Mouse (Mus musculus): ENCODE results near the gene Kbtbd4. TPM values are rescaled to one million over a fixed set of nuclear protein-coding genes. Genes with fewer than 3 reads are reported as not detected.
"Not testable (repeated sequence)": the region's sequence is repeated elsewhere in the genome, so short reads cannot be mapped to it uniquely, and the experiment has no call there.

Gene Kbtbd4
- total RNA-seq (2021) = 26.5 and 29.4 TPM in 2 replicates
- long read RNA-seq, experiment 1, transcript Kbtbd4-201 (4 exons, 2,437 nt) = major isoform, 31 of 44 reads
- long read RNA-seq, experiment 1, partial matches to known transcripts = 3 of 44 reads
- long read RNA-seq, experiment 1, other reads (novel, unspliced or antisense) = 6 of 44 reads
- long read RNA-seq, experiment 2, transcript Kbtbd4-201 (4 exons, 2,437 nt) = major isoform, 14 of 19 reads
- long read RNA-seq, experiment 2, partial matches to known transcripts = 0 of 19 reads
- long read RNA-seq, experiment 2, other reads (novel, unspliced or antisense) = 3 of 19 reads

DNA sequence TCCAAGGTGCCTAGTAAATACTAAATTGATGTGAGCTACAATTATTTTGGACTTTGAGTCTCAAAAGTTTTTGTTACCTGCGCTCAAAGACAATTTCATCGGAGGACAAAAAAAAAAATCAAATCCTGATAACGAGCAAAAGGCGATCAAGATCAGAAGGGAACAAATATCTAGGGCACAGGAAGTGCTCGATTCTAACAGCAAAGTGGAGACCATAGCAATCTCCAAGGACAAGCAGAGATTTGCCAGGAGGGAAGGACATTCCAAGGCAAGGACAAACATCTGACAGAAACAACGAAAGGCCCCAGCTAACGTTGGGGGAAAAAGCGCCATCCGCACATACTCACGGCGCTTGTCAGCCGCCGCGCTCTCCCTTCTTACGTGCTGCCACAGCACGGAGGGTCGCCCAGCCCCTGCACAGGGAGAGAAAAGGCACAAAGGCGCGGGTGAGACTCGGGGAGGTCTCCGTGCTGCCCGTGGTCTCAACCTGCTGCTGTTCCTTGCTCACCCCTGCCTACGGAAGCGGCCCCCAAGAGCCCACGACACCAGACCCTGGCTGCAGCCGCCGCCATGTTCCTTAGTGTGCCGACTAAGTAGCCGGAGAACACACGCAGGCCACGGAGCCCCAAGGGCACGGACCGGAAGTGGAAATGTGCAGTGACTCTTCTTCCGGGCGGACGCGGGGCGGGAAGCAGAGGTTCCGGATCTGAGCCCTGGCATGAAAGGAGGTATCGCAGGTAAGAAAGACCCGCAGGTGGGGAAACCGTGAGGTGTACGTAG is at the start of gene Kbtbd4, which contains the start of gene Ndufs3:
Gene Kbtbd4, plus strand, starts transcription at position 665 of the 780 bp plus-strand sequence.
Gene Ndufs3, minus strand, starts transcription at position 752 of the 780 bp plus-strand sequence.
- DNase-seq = peak; percentile 94

DNA sequence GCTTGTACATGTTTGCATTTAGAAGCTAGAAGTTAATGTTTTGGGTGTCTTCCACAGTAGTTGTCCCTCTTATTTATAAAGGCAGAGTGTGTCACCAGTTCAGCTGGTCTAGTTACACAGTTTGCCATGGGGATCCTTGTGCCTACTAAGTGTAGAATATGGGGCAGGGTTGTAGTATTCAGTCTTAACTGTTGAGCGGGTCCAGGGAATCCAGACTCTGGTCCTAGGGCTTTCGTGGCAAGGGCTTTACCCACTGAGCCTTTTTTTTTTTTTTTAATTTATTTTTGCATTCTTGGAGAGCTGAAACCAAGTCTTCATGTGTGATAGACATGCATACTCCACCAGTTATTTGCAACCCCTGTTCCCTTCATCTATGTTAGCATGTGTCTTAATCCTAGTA is 43.1 kb upstream of the Kbtbd4 start:
- no peak for DNase-seq

DNA sequence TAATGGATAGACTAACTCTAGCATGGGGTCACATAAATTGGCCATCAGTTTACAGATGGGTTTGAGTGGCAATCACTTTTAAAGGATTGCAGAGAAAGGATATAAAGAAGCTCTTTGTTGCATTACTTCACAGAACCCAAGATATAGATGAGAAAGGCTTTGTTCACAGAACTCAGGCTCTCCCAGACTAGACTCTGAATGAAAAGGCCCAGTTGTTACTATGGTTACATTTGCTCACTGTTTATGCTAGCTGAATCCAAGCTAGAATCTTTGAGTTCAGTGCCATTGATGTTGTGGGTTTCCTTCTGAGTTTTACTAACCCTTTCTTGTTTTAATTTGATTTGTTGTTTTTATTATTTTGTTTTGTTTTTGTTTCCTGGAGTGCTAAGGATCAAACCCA is 40.4 kb upstream of the Kbtbd4 start:
- no peak for DNase-seq

DNA sequence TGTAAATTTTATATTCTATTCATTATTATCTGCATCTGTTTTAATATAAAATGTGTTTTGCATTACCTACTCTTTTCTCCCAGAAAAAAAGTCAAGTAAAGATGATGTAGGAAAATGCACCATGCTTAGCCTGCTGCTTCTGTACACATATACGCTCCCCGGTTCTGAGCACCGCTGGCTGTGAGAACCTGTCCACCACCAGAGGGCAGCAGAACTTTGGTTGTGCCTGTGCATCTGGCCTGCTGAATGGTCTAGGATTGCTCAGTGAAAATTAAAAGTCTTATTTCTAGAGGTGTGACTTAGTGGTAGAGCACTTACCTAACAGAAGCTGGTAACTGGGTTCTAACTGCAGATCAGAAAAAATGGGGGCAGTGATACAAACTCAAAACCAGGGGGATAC is 38.0 kb upstream of the Kbtbd4 start:
- peak; percentile 90 for DNase-seq

DNA sequence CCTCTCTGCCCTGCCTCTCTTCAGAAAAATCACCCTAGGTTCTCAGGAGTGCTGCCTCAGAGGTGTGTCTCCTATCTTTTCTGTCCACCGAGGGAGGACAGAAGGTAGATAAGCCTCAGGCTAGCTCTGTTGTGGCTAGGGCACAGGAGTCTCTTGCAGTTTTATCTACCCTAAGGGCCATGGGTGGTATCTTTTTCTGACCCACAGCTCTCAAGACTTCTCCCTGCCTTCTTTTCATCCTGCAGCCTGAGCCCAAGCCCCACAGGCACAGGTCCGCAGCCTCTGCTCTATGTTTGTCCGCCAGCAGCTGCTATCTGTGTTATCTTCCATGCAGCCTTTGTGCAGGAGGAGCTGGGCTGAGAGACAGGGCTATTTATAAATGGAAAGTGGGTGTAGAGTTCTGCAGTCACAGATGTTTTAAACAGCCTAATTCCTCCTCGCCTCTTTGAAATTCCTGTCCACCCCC is 34.4 kb upstream of the Kbtbd4 start:
- DNase-seq = peak; percentile 16

DNA sequence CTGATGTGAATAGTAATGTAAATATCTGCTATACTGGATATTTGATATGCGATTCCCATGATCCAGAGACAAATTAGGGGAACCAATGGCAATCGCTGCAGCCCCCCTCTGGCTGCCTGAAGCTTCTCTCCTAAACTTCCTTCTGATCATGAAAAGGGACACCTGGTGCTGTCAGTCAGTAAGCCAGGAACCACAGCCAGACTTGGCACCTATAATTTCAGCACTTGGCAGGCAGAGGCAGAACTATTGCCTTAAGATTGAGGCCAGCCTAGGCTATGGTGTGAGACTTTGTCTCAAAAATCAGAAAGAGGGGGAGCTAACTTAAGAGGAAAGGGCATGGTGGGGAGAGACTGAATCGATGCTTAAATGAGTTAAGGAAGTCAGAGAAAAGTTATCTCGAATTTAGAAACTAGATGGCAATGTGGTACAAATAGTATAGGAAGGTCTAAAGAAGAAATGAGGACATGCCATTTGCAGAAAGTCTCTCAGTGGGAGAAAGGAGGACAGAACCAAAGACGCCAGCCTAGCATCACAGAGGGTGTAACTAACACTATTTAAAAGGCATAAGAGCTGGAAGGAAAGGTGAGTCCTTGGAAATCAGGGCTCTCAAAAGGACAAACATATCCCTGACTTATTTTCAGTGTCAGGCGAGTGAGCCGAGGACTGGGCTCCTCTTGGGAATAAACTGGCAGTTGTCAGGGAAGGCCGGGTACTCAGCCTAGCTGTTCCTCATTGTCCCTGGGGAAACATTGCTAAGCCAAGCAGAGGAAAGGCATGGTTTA is 33.2 kb upstream of the Kbtbd4 start:
- peak; percentile 60 for DNase-seq

DNA sequence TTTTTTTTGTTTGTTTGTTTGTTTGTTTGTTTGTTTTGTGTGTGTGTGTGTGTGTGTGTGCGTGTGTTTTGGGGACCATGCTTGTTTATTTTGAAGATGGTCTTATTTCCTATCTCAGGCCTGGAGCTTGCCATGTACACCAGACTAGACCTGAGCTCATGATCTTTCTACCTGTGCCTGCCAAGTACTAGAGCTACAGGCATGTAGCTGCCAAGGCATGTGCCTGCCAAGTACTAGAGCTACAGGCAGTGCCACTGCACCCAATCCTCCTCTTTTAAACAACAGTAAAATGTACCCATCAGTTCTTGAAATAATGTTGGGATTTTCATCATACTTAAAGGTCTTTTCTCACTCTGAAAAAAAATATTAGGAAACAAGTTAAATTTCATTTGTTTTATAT is 30.5 kb upstream of the Kbtbd4 start:
- DNase-seq = peak; percentile 19

DNA sequence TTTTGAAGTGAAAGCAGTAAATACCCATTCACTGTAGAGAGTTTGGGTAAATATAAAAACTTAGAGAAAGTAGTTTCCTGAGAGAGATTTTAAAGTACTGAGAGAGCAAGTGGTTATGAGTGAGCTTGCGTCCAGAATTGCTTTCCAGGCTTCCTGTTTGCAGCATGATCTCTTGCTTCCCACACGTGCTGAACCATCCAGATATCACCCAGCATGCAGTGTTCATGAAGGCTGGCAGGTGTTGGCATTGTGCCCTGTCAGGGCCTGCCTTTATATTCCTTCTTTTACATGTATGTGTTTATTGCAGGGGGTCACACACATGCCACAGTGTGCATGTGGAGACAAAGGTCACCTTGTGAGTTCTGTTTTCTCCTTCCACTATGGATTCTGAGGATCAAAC is 29.3 kb upstream of the Kbtbd4 start:
- DNase-seq = no peak

DNA sequence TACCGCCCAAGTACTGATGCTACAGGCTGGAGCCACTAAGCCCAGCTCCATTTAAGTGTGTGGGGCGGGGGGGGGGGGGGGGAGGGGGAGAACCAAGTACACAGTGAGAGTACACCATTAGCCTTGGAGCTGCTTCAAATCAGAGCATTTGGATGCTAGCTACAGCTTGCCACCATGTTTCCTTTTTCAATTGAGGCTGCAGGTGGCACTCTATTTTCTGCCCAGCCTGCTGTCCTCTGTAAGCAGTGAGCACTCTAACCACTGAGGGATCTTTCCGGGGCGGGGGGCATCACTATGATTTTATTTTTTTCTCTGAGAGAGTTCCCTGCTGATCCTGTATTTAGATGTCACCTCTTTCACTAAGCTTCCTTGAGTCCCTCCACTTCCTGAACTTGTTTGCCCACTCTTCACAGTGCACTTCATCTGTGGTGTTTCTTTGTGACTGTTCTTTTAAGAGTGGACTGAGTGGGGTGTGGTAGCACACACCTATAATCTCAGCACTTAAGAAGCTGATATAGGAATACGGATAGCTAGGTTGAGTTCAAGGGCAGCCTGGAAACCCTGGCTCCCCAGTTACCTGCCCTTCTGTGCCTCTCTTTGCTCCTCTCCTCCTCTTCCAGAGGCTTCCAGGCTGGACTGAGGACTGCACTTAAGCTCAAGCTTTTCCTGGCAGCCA is 26.8 kb upstream of the Kbtbd4 start:
- no peak for DNase-seq

DNA sequence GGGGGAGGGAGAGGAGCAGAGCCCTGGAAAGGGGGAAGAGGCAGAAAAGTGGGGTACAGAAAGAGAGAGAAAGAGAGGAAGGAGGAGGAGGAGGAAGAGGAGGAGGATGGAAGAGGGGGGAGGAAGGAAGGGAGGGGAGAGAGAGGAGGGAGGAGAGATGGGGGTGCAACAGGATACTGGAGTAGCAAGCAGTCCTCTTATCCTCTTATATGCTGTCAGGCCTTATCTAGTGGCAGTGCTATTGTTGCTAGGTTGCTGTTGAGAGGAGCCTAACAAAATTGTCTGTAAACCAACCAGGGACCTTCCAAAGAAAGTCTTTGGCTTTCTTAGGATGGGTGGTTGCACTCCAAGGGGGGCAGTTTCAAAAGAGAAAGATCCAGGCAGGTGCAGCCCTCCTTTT is 25.1 kb upstream of the Kbtbd4 start:
- DNase-seq = no peak

DNA sequence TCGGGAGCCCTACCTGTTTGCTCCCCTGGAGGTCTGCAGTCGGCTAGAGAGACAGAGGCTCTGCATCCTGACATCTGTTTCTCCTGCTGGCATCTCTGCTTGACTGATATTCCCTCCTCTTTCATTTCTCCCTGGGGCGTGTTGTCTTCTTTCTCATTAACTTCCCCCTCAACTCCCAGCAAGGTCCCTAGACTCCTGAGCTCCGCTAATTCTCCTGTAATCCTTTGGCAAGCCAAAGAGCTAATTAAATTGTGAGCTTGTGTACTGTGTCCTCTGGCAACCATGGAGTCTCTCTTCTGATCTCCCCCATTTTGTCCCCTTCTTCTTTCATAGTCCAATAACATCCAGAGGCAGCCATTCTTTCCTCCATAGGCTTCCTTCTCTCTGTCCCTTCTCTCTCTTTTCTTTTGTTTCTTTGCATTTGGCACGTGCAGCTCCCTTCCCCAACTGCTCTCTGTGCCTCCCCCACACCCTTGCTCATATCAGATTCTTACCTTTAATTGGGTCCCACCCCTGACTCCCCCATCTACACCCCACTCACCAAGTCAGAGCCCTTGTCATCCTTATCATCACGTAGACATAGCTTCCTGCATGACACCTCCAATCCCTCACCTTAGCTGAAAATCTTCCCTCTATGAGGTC is 24.3 kb upstream of the Kbtbd4 start:
- no peak for DNase-seq

DNA sequence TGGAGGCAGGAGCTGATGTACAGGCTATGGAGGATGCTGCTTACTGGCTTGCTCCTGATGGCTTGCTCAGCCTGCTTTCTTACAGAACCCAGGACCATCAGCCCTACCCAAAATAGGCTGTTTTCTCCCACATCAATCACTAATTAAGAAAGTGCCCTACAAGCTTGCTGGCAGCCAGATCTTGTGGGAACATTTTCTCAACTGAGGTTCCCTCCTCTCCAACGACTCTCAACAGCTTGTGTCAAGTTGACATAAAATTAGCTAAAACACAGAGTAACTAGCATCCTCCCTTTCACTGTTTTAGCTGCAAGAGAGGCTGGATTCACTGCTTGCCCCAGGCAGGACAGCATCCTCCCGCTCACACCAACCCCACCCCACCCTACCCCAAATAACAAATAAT is 22.7 kb upstream of the Kbtbd4 start:
- DNase-seq = no peak

DNA sequence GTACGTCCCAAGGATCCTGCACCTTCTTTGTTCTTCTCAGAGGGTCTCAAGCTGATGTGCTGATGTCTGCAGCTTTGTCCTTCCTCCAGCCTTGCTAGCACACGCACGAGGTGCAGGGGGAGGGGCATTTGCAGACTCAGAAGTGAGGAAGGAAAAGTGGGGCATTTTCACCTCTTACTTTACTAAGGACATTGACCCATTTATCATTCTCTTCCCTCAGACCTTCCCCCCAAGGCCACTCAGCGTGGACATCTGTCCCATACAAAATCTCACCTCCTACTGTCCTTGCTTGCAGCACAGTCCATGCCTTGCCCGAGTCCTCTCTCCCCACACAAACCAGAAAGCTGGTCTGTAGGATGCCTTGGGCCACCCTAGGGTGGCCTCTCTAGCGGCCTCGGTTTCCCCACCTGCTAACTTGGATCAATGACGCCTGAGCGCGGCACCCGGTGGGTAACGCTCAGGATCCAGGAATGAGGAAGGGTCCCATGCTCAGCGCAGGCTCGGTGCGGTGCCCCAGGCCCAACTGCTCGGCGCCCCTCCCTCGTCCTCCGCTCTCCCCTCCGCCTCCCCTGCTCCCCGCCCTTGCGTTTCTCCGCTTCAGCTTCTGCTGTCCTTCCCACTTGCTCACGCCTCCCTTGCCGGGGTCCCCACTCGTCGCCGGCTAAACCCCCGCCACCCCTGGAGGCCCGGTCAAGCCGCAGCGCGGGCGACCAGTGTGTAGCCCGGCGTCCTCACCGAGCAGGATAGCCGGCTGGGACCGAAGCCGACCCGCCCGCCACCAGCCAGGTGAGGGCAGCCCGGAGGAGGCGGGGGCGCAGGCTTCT is 19.1 kb upstream of the Kbtbd4 start, which contains the start of gene C1qtnf4:
Gene C1qtnf4, plus strand, starts transcription at position 643 of the 824 bp plus-strand sequence.
- DNase-seq = peak; percentile 34

DNA sequence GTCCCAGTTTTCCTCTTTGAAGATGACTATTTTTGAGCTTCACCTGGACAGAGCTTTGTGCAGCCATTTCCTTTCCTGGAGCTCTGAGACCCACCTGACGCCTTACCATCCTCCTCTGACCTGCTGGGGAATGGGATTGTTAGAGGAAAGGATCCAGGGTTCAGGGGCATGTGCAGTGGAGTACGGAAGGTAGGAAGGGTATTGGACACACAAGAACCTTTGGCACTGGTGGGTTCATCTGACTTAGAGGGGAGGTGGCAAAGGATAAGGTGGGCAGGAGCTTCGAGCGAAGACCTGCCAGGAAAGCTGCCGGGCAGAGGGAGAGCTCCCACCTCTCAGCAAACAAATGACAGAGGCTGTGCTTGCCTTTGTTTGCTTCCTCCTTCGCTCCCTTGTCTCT is 18.1 kb upstream of the Kbtbd4 start:
- no peak for DNase-seq

DNA sequence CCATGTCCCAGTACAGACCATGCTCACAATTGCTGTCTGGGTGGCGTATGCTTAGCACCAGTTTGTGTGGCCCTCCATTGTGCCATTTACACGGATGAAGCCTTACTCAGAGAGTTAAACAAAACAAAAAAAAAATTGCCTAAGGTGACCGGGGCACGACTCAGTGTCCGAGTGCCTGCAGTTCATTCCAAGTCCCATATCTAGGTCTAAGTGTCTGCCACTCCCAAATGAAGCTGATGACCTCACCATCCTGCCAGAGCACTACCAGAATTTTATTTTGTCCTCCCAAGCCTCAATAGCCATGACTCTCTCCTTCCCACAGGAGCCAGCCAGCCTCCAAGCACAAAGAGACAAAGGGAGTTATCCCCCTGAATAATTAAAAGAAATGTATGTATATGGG is 16.9 kb upstream of the Kbtbd4 start:
- no peak for DNase-seq

DNA sequence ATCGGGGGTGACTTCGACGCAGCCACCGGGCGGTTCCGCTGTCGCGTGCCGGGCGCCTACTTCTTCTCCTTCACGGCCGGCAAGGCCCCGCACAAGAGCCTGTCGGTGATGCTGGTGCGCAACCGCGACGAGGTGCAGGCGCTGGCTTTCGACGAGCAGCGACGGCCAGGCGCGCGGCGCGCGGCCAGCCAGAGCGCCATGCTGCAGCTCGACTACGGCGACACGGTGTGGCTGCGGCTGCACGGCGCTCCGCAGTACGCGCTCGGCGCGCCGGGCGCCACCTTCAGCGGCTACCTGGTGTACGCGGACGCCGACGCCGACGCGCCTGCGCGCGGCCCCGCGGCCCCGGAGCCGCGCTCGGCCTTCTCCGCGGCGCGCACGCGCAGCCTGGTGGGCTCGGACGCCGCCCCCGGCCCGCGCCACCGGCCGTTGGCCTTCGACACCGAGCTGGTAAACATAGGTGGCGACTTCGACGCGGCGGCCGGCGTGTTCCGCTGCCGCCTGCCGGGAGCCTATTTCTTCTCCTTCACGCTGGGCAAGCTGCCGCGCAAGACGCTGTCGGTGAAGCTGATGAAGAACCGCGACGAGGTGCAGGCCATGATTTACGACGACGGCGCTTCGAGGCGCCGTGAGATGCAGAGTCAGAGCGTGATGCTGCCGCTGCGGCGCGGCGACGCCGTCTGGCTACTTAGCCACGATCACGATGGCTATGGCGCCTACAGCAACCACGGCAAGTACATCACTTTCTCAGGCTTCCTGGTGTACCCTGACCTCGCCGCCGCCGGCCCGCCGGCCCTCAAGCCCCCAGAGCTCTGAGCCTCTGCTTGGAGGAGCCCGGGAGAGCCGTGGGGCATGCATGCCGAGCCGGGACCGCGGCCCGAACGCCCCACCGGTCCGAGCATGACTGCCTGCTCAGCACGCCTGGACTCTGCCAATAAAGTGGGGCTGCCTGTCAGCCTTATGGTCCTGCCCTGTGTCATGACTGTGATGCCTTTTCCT is 14.7 kb upstream of the Kbtbd4 start:
- peak; percentile 74 for DNase-seq

DNA sequence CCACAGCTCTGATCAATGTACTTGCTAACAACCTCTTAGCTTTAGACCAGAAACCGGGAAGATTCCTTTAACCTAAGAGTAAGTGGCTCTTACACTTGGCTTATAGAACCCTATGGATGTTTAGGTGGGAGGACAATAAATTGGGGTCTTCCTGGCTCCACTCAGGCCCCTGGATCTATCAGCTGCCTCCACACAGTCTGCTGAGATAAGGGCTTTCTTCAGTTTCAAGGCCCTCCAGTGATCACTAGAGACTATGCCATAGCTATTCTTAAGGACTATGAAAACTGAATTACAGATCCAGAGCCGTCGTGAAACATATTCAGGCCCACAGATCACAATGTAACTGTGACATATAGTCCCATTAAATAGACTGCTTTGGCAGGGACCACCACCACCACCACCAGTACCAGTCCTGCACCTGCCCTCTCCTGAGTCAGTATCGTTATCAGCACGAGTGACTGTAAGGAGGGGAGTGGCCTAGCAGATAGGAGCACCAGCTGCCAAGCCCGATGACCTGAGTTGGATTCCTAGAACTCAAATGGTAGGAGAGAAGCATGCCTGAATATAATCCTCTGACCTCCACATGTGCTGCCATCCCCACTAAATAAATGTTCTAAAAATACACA is 10.8 kb upstream of the Kbtbd4 start:
- no peak for DNase-seq

DNA sequence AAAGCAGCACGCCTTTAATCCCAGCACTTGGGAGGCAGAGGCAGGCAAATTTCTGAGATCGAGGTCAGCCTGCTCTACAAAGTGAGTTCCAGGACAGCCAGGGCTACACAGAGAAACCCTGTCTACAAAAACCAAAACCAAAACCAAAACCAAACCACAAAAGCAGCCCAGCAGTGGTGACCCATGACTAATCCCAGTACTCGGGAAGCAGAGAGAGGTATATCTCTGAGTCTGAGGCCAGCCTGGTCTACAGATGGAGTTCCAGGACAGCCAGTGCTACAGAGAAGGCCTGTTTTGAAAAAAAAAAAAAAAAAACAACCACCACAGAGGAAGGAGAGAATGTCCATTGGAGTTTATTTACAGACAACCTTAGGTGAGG is 10.3 kb upstream of the Kbtbd4 start:
- DNase-seq = not testable (repeated sequence)

DNA sequence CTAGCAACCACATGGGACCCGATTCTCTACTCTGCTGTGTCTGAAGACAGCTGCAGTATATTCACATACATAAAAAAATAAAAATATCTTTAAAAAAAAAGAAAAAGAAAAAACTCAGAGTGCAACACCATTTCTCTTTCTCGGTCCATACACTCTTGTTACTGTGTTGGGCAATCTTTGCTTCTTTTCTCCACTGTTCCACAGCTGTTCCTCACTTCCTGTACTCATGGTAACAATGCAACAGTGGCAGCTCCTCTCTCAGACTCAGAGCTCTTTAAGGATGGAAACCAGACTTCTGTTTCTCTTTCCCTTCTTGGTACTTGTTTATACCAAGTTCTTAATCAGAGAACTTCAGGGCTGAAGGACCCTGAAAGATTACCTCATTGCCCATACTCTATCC is 1.1 kb upstream of the Kbtbd4 start:
- DNase-seq = no peak
